Mouse (Mus musculus): Measurements from ENCODE around the gene Epsti1. TPM values are rescaled to one million over a fixed set of nuclear protein-coding genes. Genes with fewer than 3 reads are reported as not detected.

Epsti1 gene
- polyA plus RNA-seq, 1 experiment: 0.71 TPM

DNA sequence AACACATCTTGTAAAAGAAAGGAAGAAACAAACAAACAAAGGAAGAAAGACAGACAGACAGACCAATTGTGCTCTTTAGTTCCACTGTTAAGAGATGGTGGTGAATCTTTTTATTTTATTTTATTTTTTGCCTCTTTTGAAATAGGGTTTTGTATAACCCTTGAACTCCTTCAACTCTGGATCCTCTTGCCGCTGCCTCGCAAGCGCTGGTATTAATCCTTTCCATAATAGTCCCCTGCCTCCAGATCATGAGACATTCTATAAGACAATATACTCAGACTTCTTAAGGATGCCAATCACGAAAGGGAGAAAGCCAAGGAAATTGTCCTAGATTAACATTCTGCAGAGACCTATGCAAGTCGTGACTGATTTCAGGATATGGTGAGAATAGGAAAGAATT is 11.7 kb downstream of the Epsti1 start:
- no peak for TF ChIP-seq POLR2A (IDR thresholded peaks at IDR 0.05; ENCODE audit: extremely low read depth, insufficient read depth, low read length)
- TF ChIP-seq CTCF (IDR thresholded peaks at IDR 0.05; ENCODE audit: extremely low read depth, insufficient read depth, low read length): no peak
- Histone ChIP-seq H3K27ac (ENCODE audit: insufficient read depth, low read length) (no peak overlapping the region), H3K4me3 (ENCODE audit: insufficient read depth, low read length) (no peak overlapping the region), H3K4me1 (ENCODE audit: control insufficient read depth, insufficient read depth, low read length) (no peaks in the 10 kb centered on the region)

DNA sequence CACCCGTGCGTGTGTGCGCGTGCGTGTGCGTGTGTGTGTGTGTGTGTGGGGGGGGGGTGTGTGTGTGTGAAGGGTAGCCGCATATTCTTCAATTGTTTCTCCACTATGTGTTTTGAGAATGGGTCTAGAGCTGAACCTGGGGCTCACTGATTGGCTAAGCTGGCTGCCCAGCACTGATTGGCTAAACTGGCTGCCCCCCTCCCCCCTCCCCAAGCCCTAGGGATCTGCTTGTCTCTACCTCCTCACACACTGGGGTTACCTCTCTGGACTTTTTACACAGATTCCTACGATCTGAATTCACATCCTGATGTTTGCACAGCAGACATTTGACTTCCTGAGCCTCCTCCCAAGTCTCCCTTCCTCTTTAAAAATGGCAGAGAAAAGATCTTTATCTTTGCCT is 17.6 kb downstream of the Epsti1 start:
- no peak for TF ChIP-seq POLR2A (IDR thresholded peaks at IDR 0.05; ENCODE audit: extremely low read depth, insufficient read depth, low read length)
- Histone ChIP-seq H3K4me1 (ENCODE audit: control insufficient read depth, insufficient read depth, low read length) (no peaks in the 10 kb centered on the region), H3K27ac (ENCODE audit: insufficient read depth, low read length) (no peak overlapping the region), H3K4me3 (ENCODE audit: insufficient read depth, low read length) (no peak overlapping the region)

GRCm38 (mm10) chr14:77923076-77923865 is 19.2 kb downstream of the Epsti1 start:
- H3K4me3 ChIP-seq (ENCODE audit: insufficient read depth, low read length): no peak overlapping the region
- H3K4me1 ChIP-seq (ENCODE audit: control insufficient read depth, insufficient read depth, low read length): no peaks in the 10 kb centered on the region
- TF ChIP-seq CTCF (IDR thresholded peaks at IDR 0.05; ENCODE audit: extremely low read depth, insufficient read depth, low read length) (no peak), POLR2A (IDR thresholded peaks at IDR 0.05; ENCODE audit: extremely low read depth, insufficient read depth, low read length) (no peak)
- H3K27ac ChIP-seq (ENCODE audit: insufficient read depth, low read length): no peak overlapping the region

DNA sequence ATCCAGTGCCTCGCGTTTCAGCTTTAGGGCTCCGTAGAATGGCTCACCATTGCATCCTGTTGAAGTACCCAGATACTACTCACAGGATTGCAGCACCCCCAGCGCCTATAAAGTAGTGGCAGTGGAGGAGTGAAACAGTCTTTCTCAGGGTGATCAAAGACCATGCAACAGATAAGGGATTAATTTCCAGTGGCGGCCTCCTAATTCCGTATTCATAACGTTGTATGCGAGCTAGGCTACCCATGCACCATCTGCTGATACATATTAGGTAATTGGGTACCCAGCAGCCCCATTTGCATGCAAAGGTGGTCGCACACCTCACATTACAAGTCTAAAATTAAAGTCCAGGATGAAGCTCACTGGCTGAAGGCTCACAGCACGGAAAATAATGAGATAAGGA is 21.4 kb downstream of the Epsti1 start:
- H3K4me3 ChIP-seq (ENCODE audit: insufficient read depth, low read length): no peak overlapping the region

GRCm38 (mm10) chr14:77926718-77927117 is 22.7 kb downstream of the Epsti1 start:
- no peak for TF ChIP-seq POLR2A (IDR thresholded peaks at IDR 0.05; ENCODE audit: extremely low read depth, insufficient read depth, low read length)
- peak; percentile 46 for TF ChIP-seq CTCF (IDR thresholded peaks at IDR 0.05; ENCODE audit: extremely low read depth, insufficient read depth, low read length)

More for the DNA sequence above, 21.4 kb downstream of the Epsti1 start:
- TF ChIP-seq POLR2A (IDR thresholded peaks at IDR 0.05; ENCODE audit: extremely low read depth, insufficient read depth, low read length) (no peak), CTCF (IDR thresholded peaks at IDR 0.05; ENCODE audit: extremely low read depth, insufficient read depth, low read length) (no peak)
- Histone ChIP-seq H3K4me1 (ENCODE audit: control insufficient read depth, insufficient read depth, low read length) (no peaks in the 10 kb centered on the region), H3K27ac (ENCODE audit: insufficient read depth, low read length) (no peak overlapping the region)

DNA sequence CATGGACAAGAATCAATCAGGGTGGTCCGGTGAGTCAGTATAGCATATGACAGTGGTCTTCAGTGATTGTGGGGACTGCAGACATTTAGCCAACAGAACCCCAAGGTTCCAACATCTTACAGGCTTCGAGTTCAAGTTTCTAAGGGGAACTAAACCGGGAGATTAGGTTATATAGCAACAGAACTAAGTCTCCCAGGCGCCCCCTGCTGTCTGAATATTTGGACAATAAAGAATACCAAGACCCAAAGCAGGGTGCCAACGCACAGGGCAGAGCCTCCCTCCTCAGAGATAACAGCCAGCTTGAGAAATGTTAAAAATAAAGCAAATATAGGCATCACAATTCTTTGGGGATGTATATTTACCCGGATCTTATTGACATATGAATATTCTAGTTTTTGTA is 24.0 kb downstream of the Epsti1 start:
- H3K27ac ChIP-seq (ENCODE audit: insufficient read depth, low read length): no peak overlapping the region

More at GRCm38 (mm10) chr14:77926718-77927117, 22.7 kb downstream of the Epsti1 start:
- H3K4me3 ChIP-seq (ENCODE audit: insufficient read depth, low read length): no peak overlapping the region
- H3K4me1 ChIP-seq (ENCODE audit: control insufficient read depth, insufficient read depth, low read length): no peaks in the 10 kb centered on the region
- H3K27ac ChIP-seq (ENCODE audit: insufficient read depth, low read length): no peak overlapping the region

GRCm38 (mm10) chr14:77928653-77929052 is 24.6 kb downstream of the Epsti1 start:
- Histone ChIP-seq H3K4me1 (ENCODE audit: control insufficient read depth, insufficient read depth, low read length) (no peaks in the 10 kb centered on the region), H3K27ac (ENCODE audit: insufficient read depth, low read length) (no peak overlapping the region), H3K4me3 (ENCODE audit: insufficient read depth, low read length) (no peak overlapping the region)
- TF ChIP-seq CTCF (IDR thresholded peaks at IDR 0.05; ENCODE audit: extremely low read depth, insufficient read depth, low read length) (no peak), POLR2A (IDR thresholded peaks at IDR 0.05; ENCODE audit: extremely low read depth, insufficient read depth, low read length) (no peak)

More for the DNA sequence above, 24.0 kb downstream of the Epsti1 start:
- Histone ChIP-seq H3K4me3 (ENCODE audit: insufficient read depth, low read length) (no peak overlapping the region), H3K4me1 (ENCODE audit: control insufficient read depth, insufficient read depth, low read length) (no peaks in the 10 kb centered on the region)
- TF ChIP-seq POLR2A (IDR thresholded peaks at IDR 0.05; ENCODE audit: extremely low read depth, insufficient read depth, low read length): no peak
- TF ChIP-seq CTCF (IDR thresholded peaks at IDR 0.05; ENCODE audit: extremely low read depth, insufficient read depth, low read length): peak; percentile 37; the same call in 1 of the 2 replicates

GRCm38 (mm10) chr14:77929139-77929678 is 25.2 kb downstream of the Epsti1 start:
- TF ChIP-seq POLR2A (IDR thresholded peaks at IDR 0.05; ENCODE audit: extremely low read depth, insufficient read depth, low read length) (no peak), CTCF (IDR thresholded peaks at IDR 0.05; ENCODE audit: extremely low read depth, insufficient read depth, low read length) (no peak)
- H3K4me3 ChIP-seq (ENCODE audit: insufficient read depth, low read length): no peak overlapping the region
- H3K4me1 ChIP-seq (ENCODE audit: control insufficient read depth, insufficient read depth, low read length): no peaks in the 10 kb centered on the region
- H3K27ac ChIP-seq (ENCODE audit: insufficient read depth, low read length): no peak overlapping the region

- H3K4me3 ChIP-seq (ENCODE audit: insufficient read depth, low read length): no peak overlapping the region
- TF ChIP-seq POLR2A (IDR thresholded peaks at IDR 0.05; ENCODE audit: extremely low read depth, insufficient read depth, low read length) (no peak), CTCF (IDR thresholded peaks at IDR 0.05; ENCODE audit: extremely low read depth, insufficient read depth, low read length) (no peak)
- H3K27ac ChIP-seq (ENCODE audit: insufficient read depth, low read length): no peak overlapping the region
- no peaks in the 10 kb centered on the region for H3K4me1 ChIP-seq (ENCODE audit: control insufficient read depth, insufficient read depth, low read length)
Observed at GRCm38 (mm10) chr14:77932150-77933047, 28.4 kb downstream of the Epsti1 start.
